Comparison of ENCODE assay signal across 10 mouse cellular contexts in genomic region chr2:85011906-85012604, GRCm38 (mm10). TPM values are rescaled to one million over a fixed set of nuclear protein-coding genes. Genes with fewer than 3 reads are reported as not detected.
A peak's percentile ranks its signal among the peaks of the same experiment; 100 is the strongest.
DNase-seq lines count a peak whose midpoint lies in the region; ATAC-seq and TF ChIP-seq lines count a peak whose summit lies in the region.
"Had no signal": no experiment of that assay in that cellular context is flagged by ENCODE, and none has a peak within 500 bp of the region (broad histone marks: within the 10 kb centered on the region; RNA-seq: fewer than 3 reads in every experiment).

No protein-coding gene starts in this region.

- TF ChIP-seq EP300 in heart, adult 2 months (IDR thresholded peaks at IDR 0.05; ENCODE audit: insufficient read depth, low read depth, low read length): 0 out of 2 replicates have a peak, but pooled peaks have one; percentile 6

- intact Hi-C loops in heart, adult 2 months (cut with DNase I): no loop called here
- intact Hi-C loops in left cerebral cortex, postnatal 10 days (cut with DNase I): no loop called here

- no peak for DNase-seq in hindbrain, embryonic 10.5 days (ENCODE audit: low spot score)
- DNase-seq in brain, embryonic 14.5 days (ENCODE audit: low read depth): peak; percentile 69
- peak in 1 of 2 experiments; percentile 33 for DNase-seq in heart, adult 2 months
- no peak for DNase-seq in layer of hippocampus, postnatal 25 days (ENCODE audit: extremely low spot score in 1 of 2, low spot score in 1 of 2)
- no peak for DNase-seq in adrenal gland, postnatal 25 days
- no peak for DNase-seq in left cerebral cortex, postnatal 10 days (ENCODE audit: extremely low spot score in 1 of 2, low spot score in 2 of 2)

- no peak overlapping the region for H3K4me2 ChIP-seq in hindbrain, embryonic 16.5 days (ENCODE audit: low read length)
- peak overlapping the region; percentile 75 for H3K4me2 ChIP-seq in liver, embryonic 15.5 days

- H3K27ac ChIP-seq in hindbrain, embryonic 16.5 days (ENCODE audit: low read depth, low read length): no peak overlapping the region
- H3K27ac ChIP-seq in hindbrain, embryonic 10.5 days: no peak overlapping the region; the same call in 1 of the 2 replicates
- no peak overlapping the region; the same call in none of the 2 replicates for H3K27ac ChIP-seq in heart, adult 2 months
- H3K27ac ChIP-seq in liver, embryonic 15.5 days (replicated peaks): peak overlapping the region; percentile 97

- H3K9me3 ChIP-seq in hindbrain, embryonic 16.5 days (ENCODE audit: control insufficient read depth, low read length): no peaks in the 10 kb centered on the region
- H3K9me3 ChIP-seq in hindbrain, embryonic 10.5 days: no peaks in the 10 kb centered on the region
- no peaks in the 10 kb centered on the region for H3K9me3 ChIP-seq in liver, embryonic 15.5 days (replicated peaks)

- no peak for TF ChIP-seq POLR2A in brain, embryonic 14.5 days (IDR thresholded peaks at IDR 0.05; ENCODE audit: borderline replicate concordance, extremely low read depth, insufficient read depth, insufficient read length, poor library complexity, severe bottlenecking)
- no peak for TF ChIP-seq POLR2A in heart, adult 2 months (IDR thresholded peaks at IDR 0.05; ENCODE audit: insufficient read depth, low read depth, low read length)

- H3K4me1 ChIP-seq in hindbrain, embryonic 16.5 days (ENCODE audit: control insufficient read depth, insufficient read depth, low read depth, low read length): no peaks in the 10 kb centered on the region
- H3K4me1 ChIP-seq in hindbrain, embryonic 10.5 days (replicated peaks): no peaks in the 10 kb centered on the region
- H3K4me1 ChIP-seq in heart, adult 2 months (ENCODE audit: control insufficient read depth, insufficient read depth, low read length): peaks cover 6% of the 10 kb centered on the region
- H3K4me1 ChIP-seq in liver, embryonic 15.5 days (replicated peaks): peaks cover 78% of the 10 kb centered on the region

- no peak overlapping the region for H3K4me3 ChIP-seq in hindbrain, embryonic 16.5 days (ENCODE audit: low read length)
- H3K4me3 ChIP-seq in hindbrain, embryonic 10.5 days: no peak overlapping the region
- H3K4me3 ChIP-seq in heart, adult 2 months: no peak overlapping the region
- H3K4me3 ChIP-seq in liver, embryonic 15.5 days (replicated peaks): peak overlapping the region; percentile 46

- 69% methylated on average over 9 of the region's 9 CpGs for WGBS in hindbrain, embryonic 16.5 days
- 80% methylated on average over 9 of the region's 9 CpGs for WGBS in hindbrain, embryonic 10.5 days
- 35% methylated on average over 9 of the region's 9 CpGs for WGBS in heart, adult 2 months
- WGBS in liver, embryonic 15.5 days (ENCODE audit: insufficient replicate concordance): 31% methylated on average over 9 of the region's 9 CpGs

- H3K9ac ChIP-seq in hindbrain, embryonic 16.5 days (ENCODE audit: low read depth, low read length): no peak overlapping the region
- H3K9ac ChIP-seq in heart, adult 2 months (ENCODE audit: low read depth, low read length): no peak overlapping the region
- H3K9ac ChIP-seq in liver, embryonic 15.5 days: peak overlapping the region; percentile 61

- TF ChIP-seq CTCF in brain, embryonic 14.5 days (IDR thresholded peaks at IDR 0.05; ENCODE audit: borderline replicate concordance, extremely low read depth, insufficient read depth, insufficient read length): no peak
- TF ChIP-seq CTCF in heart, adult 2 months (IDR thresholded peaks at IDR 0.05): no peak

- no peaks in the 10 kb centered on the region for H3K79me2 ChIP-seq in heart, adult 2 months (replicated peaks; ENCODE audit: control insufficient read depth, insufficient read depth, low read length)

- H3K36me3 ChIP-seq in hindbrain, embryonic 16.5 days (ENCODE audit: control insufficient read depth, insufficient read depth, low read length): no peaks in the 10 kb centered on the region
- H3K36me3 ChIP-seq in hindbrain, embryonic 10.5 days: no peaks in the 10 kb centered on the region
- H3K36me3 ChIP-seq in heart, adult 2 months (ENCODE audit: control insufficient read depth, insufficient read depth, low read length): no peaks in the 10 kb centered on the region
- H3K36me3 ChIP-seq in liver, embryonic 15.5 days (replicated peaks): no peaks in the 10 kb centered on the region

- ATAC-seq in hindbrain, embryonic 16.5 days: 0 out of 2 replicates have a peak, but pooled peaks have one; percentile 35
- ATAC-seq in liver, embryonic 15.5 days (ENCODE audit: insufficient read depth): peak; percentile 99

- no peaks in the 10 kb centered on the region for H3K27me3 ChIP-seq in hindbrain, embryonic 16.5 days (replicated peaks; ENCODE audit: control insufficient read depth, insufficient read depth, low read length)
- H3K27me3 ChIP-seq in hindbrain, embryonic 10.5 days (ENCODE audit: insufficient read depth, poor library complexity, severe bottlenecking): no peaks in the 10 kb centered on the region
- H3K27me3 ChIP-seq in heart, adult 2 months (ENCODE audit: control insufficient read depth, insufficient read depth, low read length): no peaks in the 10 kb centered on the region
- peaks cover 5% of the 10 kb centered on the region; the same call in 1 of the 2 replicates for H3K27me3 ChIP-seq in liver, embryonic 15.5 days

RNA-seq across cellular contexts. Expression of gene Prg3, which starts 24.0 kb away (rescaled TPM):
- polyA plus RNA-seq in hindbrain, embryonic 16.5 days (2015; fragmentation: Nextera tagmentation; extraction: Ambion mirVana): not detected in 2 replicates
- polyA plus RNA-seq in hindbrain, embryonic 10.5 days (2016; fragmentation: Nextera tagmentation; extraction: Ambion mirVana): not detected in 2 replicates
- not detected in 2 replicates for polyA plus RNA-seq in brain, embryonic 14.5 days (2012; rRNA removed)
- not detected for total RNA-seq in heart, adult 2 months (2021)
- not detected in 2 replicates for polyA plus RNA-seq in heart, adult 2 months (2012; rRNA removed)
- polyA plus RNA-seq in liver, embryonic 15.5 days (2015; fragmentation: Nextera tagmentation; extraction: Ambion mirVana): 1.8 and 6.4 TPM in 2 replicates
- total RNA-seq in layer of hippocampus, postnatal 25 days (2021): not detected
- total RNA-seq in adrenal gland, postnatal 25 days (2021): not detected in 2 replicates
- total RNA-seq in left cerebral cortex, postnatal 10 days (2021): not detected
- total RNA-seq: ES-E14 had no signal
- polyA plus RNA-seq: large intestine, adult 2 months had no signal

RNA-seq across cellular contexts. Expression of gene Ssrp1, which starts 25.0 kb away (rescaled TPM):
- polyA plus RNA-seq in hindbrain, embryonic 16.5 days (2015; fragmentation: Nextera tagmentation; extraction: Ambion mirVana): 156 and 166 TPM in 2 replicates
- 310 and 387 TPM in 2 replicates for polyA plus RNA-seq in hindbrain, embryonic 10.5 days (2016; fragmentation: Nextera tagmentation; extraction: Ambion mirVana)
- polyA plus RNA-seq in brain, embryonic 14.5 days (2012; rRNA removed): 191 and 223 TPM in 2 replicates
- 10 to 100 TPM; 38.8 to 39.0 TPM for total RNA-seq in heart, adult 2 months (2021)
- polyA plus RNA-seq in heart, adult 2 months (2012; rRNA removed): 39.6 and 59.5 TPM in 2 replicates
- polyA plus RNA-seq in liver, embryonic 15.5 days (2015; fragmentation: Nextera tagmentation; extraction: Ambion mirVana): 145 and 148 TPM in 2 replicates
- total RNA-seq in layer of hippocampus, postnatal 25 days (2021): 100 to 1,000 TPM; 108 to 111 TPM
- 132 and 136 TPM in 2 replicates for total RNA-seq in adrenal gland, postnatal 25 days (2021)
- 100 to 1,000 TPM; 101 to 105 TPM for total RNA-seq in left cerebral cortex, postnatal 10 days (2021)

RNA-seq across cellular contexts. Expression of gene P2rx3, which starts 25.2 kb away (rescaled TPM):
- 8.0 and 11.2 TPM in 2 replicates for polyA plus RNA-seq in hindbrain, embryonic 16.5 days (2015; fragmentation: Nextera tagmentation; extraction: Ambion mirVana)
- polyA plus RNA-seq in hindbrain, embryonic 10.5 days (2016; fragmentation: Nextera tagmentation; extraction: Ambion mirVana): 18.0 and 20.5 TPM in 2 replicates
- 2.1 and 6.1 TPM in 2 replicates for polyA plus RNA-seq in brain, embryonic 14.5 days (2012; rRNA removed)
- under 1 TPM; 0.25 to 0.81 TPM for total RNA-seq in heart, adult 2 months (2021)
- 0.39 and 0.79 TPM in 2 replicates for polyA plus RNA-seq in heart, adult 2 months (2012; rRNA removed)
- 0.25 and 0.30 TPM in 2 replicates for polyA plus RNA-seq in liver, embryonic 15.5 days (2015; fragmentation: Nextera tagmentation; extraction: Ambion mirVana)
- total RNA-seq in layer of hippocampus, postnatal 25 days (2021): 1 to 10 TPM; 1.8 to 2.5 TPM
- total RNA-seq in adrenal gland, postnatal 25 days (2021): 0.76 and 2.2 TPM in 2 replicates
- 1 to 10 TPM; 1.9 to 2.2 TPM for total RNA-seq in left cerebral cortex, postnatal 10 days (2021)

RNA-seq across cellular contexts. Expression of gene Prg2, which starts 31.8 kb away (rescaled TPM):
- 0.45 TPM in 1 of 2 replicates, not detected in the other for polyA plus RNA-seq in hindbrain, embryonic 16.5 days (2015; fragmentation: Nextera tagmentation; extraction: Ambion mirVana)
- not detected in 2 replicates for polyA plus RNA-seq in hindbrain, embryonic 10.5 days (2016; fragmentation: Nextera tagmentation; extraction: Ambion mirVana)
- 0.14 and 0.16 TPM in 2 replicates for polyA plus RNA-seq in brain, embryonic 14.5 days (2012; rRNA removed)
- total RNA-seq in heart, adult 2 months (2021): not detected
- 0.14 and 0.44 TPM in 2 replicates for polyA plus RNA-seq in heart, adult 2 months (2012; rRNA removed)
- 26.7 and 68.4 TPM in 2 replicates for polyA plus RNA-seq in liver, embryonic 15.5 days (2015; fragmentation: Nextera tagmentation; extraction: Ambion mirVana)
- not detected for total RNA-seq in layer of hippocampus, postnatal 25 days (2021)
- total RNA-seq in adrenal gland, postnatal 25 days (2021): not detected in 2 replicates
- not detected for total RNA-seq in left cerebral cortex, postnatal 10 days (2021)
- total RNA-seq: ES-E14 had no signal

RNA-seq across cellular contexts. Expression of gene Tnks1bp1, which starts 35.8 kb away (rescaled TPM):
- polyA plus RNA-seq in hindbrain, embryonic 16.5 days (2015; fragmentation: Nextera tagmentation; extraction: Ambion mirVana): 19.6 and 29.8 TPM in 2 replicates
- polyA plus RNA-seq in hindbrain, embryonic 10.5 days (2016; fragmentation: Nextera tagmentation; extraction: Ambion mirVana): 29.3 and 31.2 TPM in 2 replicates
- 44.0 and 57.0 TPM in 2 replicates for polyA plus RNA-seq in brain, embryonic 14.5 days (2012; rRNA removed)
- 10 to 100 TPM; 56.9 to 59.1 TPM for total RNA-seq in heart, adult 2 months (2021)
- 40.7 and 54.1 TPM in 2 replicates for polyA plus RNA-seq in heart, adult 2 months (2012; rRNA removed)
- polyA plus RNA-seq in liver, embryonic 15.5 days (2015; fragmentation: Nextera tagmentation; extraction: Ambion mirVana): 4.8 and 5.1 TPM in 2 replicates
- total RNA-seq in layer of hippocampus, postnatal 25 days (2021): 100 to 1,000 TPM; 141 to 159 TPM
- total RNA-seq in adrenal gland, postnatal 25 days (2021): 80.1 and 137 TPM in 2 replicates
- total RNA-seq in left cerebral cortex, postnatal 10 days (2021): 10 to 100 TPM; 77.8 to 88.7 TPM
